Mouse (Mus musculus) olfactory bulb, adult 2 months (tissue): ENCODE measurements around the gene Samsn1. TPM values are rescaled to one million over a fixed set of nuclear protein-coding genes. Genes with fewer than 3 reads are reported as not detected.

Source experiments
- H3K27ac ChIP-seq: fragments of 200-500 bp; 2 replicates; pipeline ENCODE4 v1.5.1; 2012; ENCODE audit warnings: low read depth, low read length; ENCODE audit not compliant: insufficient read depth
- H3K4me1 ChIP-seq: fragments of 200-500 bp; 2 replicates; pipeline ENCODE4 v1.6.1; 2012; ENCODE audit warnings: low read length; ENCODE audit not compliant: control insufficient read depth, insufficient read depth
- H3K4me3 ChIP-seq: fragments of 200-500 bp; 2 replicates; pipeline ENCODE4 v1.5.1; 2012; ENCODE audit warnings: mild to moderate bottlenecking, low read depth, low read length, moderate library complexity; ENCODE audit not compliant: insufficient read depth
- CTCF ChIP-seq: fragments of 200-500 bp; IDR thresholded peaks from 2 replicates; pipeline ENCODE4 v1.5.1; 2012; ENCODE audit warnings: low read depth, mild to moderate bottlenecking, low read length, moderate library complexity; ENCODE audit not compliant: insufficient read depth
- POLR2A ChIP-seq: fragments of 200-500 bp; IDR thresholded peaks from 2 replicates; pipeline ENCODE4 v1.6.1; 2012; ENCODE audit warnings: mild to moderate bottlenecking, low read depth, low read length, moderate library complexity; ENCODE audit not compliant: insufficient read depth
- WGBS: fragments of 180-500 bp; shearing (Covaris S2); methylation state at CpG from one replicate; pipeline ENCODE4 v1.1.7; 2018; 5-methylcytosine and 5-hydroxymethylcytosine counted together
- polyA plus RNA-seq: library from polyadenylated mRNA; stranded (reverse); fragments of >200 nt; gene quantifications from 2 replicates; pipeline ENCODE4 v1.2.4, GENCODE M21; 2012; ENCODE audit warnings: low replicate concordance; ENCODE audit not compliant: missing spikeins, insufficient read depth, insufficient read length

The Samsn1 gene
- not detected in 2 replicates for polyA plus RNA-seq

DNA sequence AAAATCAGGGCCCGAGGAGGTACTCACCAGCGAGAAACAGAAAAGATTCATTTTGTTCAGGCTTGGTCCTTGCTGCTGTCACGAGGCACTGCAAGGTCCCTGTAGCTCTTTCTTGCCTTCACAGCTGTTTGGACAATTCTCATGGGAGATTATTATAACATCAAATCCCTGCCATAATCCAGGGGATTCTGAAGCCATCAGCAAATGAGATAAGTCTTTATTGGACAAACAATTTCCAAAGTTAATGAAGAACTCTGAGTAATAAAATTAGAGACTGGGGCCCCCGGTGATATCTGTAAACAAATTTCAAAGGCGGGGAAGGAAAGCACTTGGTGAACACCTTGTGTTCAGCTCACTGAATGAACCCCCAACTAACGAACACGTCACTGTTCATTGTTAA lies at the start of gene Samsn1:
TSS of gene Samsn1 (minus strand) at position 101 of the 400 bp plus-strand sequence.
- H3K4me1 ChIP-seq, result no peaks in the 10 kb centered on the region
- TF ChIP-seq CTCF, result no peak
- TF ChIP-seq POLR2A, result no peak
- H3K27ac ChIP-seq, result no peak within 1 kb of the TSS
- WGBS, result 66% methylated on average over 7 of the region's 7 CpGs
- H3K4me3 ChIP-seq, result no peak within 1 kb of the TSS

DNA sequence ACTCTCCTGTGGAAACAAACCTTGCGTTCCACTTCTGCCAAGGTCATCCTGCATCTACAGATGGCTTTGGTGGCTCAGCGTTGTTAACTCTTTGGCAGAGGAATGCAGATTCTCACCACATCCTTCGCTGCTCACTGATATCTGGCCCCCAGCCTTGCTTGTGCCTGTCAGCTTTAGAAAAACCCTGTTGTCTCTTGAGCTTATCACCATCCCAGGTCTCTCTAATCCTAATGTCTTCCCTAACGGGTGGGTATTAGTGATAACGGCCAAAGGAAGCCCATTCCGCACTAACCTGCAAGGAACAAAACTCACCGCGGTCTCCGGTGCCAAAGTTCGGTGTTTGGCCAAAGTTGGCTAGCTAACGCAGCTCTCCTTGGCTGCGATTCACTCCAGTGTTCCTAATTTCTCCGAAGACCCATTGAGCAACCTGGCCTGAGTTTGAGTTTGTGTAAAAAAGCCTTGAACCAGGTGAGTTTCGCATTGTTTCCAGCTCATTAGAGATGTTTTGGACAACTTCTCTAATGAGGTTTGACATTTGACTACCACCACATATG lies 44.1 kb upstream of the Samsn1 start:
- no peak for TF ChIP-seq POLR2A
- no peak for TF ChIP-seq CTCF
- 95% methylated on average over 14 of the region's 14 CpGs for WGBS
- Histone ChIP-seq H3K4me1 (no peaks in the 10 kb centered on the region), H3K4me3 (no peak overlapping the region), H3K27ac (no peak overlapping the region)

DNA sequence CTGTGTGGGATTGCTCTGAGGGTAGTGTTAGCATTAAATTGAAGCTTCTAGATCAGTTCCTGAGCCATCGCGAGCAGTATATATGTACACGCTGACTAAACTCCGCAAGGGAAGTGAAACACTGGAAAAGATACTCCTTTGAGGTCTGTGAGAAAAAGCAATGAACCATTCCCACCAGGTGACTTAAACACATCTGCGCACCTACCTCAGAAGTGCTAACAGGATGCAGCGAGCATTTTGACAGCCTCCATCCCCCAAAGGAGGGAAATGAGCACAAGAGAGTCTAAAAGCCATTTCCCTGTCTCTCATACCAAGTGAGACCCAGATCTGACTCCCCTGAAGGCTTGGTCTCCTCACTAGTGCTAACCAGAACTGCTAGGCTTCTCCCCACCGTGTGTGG lies 32.9 kb upstream of the Samsn1 start:
- TF ChIP-seq CTCF (no peak), POLR2A (no peak)
- Histone ChIP-seq H3K4me1 (0 out of 2 replicates have a peak, but pooled peaks cover 2% of the 10 kb centered on the region), H3K27ac (no peak overlapping the region), H3K4me3 (no peak overlapping the region)
- 94% methylated on average over 7 of the region's 7 CpGs for WGBS

DNA sequence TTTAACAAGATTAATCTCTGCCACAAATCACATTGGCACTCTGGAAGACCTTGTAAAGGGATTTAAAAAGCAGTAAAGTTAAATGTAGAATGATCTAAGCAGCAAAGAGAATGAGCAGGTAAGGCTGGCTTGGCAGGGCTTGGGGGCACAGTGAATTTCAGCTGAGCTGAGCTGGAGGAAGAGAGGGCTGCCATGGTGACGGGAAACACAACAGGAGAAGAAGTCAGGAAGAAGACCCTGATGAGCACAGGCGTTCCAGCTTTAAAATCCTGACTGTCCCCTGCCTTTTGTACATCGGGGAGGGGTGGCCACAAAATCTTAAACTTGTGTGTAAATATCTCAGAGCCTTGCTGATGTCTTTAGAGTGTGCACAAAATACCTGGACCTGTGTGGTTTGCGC lies 32.0 kb upstream of the Samsn1 start:
- TF ChIP-seq CTCF (no peak), POLR2A (no peak)
- Histone ChIP-seq H3K27ac (no peak overlapping the region), H3K4me3 (no peak overlapping the region), H3K4me1 (0 out of 2 replicates have a peak, but pooled peaks cover 2% of the 10 kb centered on the region)
- 83% methylated on average over 4 of the region's 4 CpGs for WGBS

DNA sequence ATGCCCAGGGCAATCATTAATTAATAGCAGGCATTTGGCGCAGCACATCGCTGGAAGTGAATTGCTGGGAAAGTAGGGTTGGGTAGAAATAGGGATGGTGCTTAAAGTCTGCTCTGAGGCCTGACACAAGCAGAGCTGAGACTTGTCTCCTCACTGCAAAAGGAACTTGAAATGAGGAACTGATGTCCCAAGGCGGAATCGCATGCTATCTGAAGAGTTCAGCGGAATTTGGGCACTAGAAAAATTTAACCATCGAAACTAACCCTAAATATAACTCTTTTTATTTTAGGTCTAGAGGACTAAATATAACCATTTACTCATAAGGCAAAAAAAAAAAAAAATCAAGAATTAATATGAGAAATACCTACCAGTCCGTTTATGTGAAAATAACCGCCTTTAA lies 31.5 kb upstream of the Samsn1 start:
- H3K27ac ChIP-seq, result no peak overlapping the region
- 0 out of 2 replicates have a peak, but pooled peaks cover 2% of the 10 kb centered on the region for H3K4me1 ChIP-seq
- H3K4me3 ChIP-seq, result no peak overlapping the region
- WGBS, result 82% methylated on average over 8 of the region's 8 CpGs
- TF ChIP-seq CTCF (no peak), POLR2A (no peak)

DNA sequence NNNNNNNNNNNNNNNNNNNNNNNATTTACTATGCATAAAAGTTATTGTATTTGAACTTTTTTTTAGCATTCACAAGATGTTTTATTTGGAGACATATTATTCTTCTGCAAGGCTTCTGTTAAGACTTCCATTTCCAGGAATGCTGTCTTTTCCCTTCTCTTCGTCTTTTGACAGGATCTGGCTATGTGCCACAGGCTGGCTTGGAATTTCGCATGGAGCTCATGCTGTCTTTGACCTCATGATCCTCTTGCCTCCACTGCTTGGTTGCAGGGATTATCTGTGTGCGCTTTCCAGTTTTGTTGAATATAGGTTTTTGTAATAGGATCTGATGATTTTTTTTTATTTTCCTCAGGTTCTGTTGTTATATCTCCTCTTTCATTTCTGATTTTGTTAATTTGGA lies 25.0 kb upstream of the Samsn1 start:
- TF ChIP-seq POLR2A, result no peak
- TF ChIP-seq CTCF, result no peak
- 56% methylated on average over 3 of the region's 3 CpGs for WGBS
- Histone ChIP-seq H3K27ac (no peak overlapping the region), H3K4me1 (no peaks in the 10 kb centered on the region), H3K4me3 (no peak overlapping the region)

DNA sequence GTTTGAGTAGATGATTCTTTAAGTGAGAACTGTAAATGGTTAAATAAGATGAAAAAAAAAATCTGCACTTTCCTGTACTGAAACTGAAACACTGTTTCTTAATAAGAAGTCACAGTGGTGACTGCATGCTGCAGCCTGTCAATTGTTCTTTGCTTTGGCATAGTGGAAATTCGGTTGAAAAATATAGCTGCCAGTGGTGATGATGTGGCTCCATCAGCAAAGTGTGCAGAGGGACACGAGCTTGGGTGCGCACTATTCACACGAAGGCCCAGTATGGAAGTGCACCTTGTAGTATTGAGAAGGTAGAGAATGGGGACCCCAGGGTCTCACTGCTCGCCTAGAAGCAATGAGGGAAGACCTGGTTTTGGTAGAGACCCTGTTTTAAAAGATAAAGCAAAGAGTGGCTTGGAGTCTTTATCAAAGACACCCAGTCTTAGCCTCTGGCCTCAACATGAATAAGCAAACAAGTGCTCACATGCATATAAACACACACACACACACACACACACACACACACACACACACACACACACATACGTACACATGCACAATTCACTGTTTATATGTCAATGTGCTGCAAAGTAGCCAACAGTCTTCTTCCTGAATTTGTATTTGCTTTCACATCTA lies 18.4 kb upstream of the Samsn1 start:
- H3K27ac ChIP-seq, result no peak overlapping the region
- 91% methylated on average over 6 of the region's 6 CpGs for WGBS
- H3K4me1 ChIP-seq, result no peaks in the 10 kb centered on the region
- H3K4me3 ChIP-seq, result no peak overlapping the region
- TF ChIP-seq CTCF, result no peak
- no peak for TF ChIP-seq POLR2A

DNA sequence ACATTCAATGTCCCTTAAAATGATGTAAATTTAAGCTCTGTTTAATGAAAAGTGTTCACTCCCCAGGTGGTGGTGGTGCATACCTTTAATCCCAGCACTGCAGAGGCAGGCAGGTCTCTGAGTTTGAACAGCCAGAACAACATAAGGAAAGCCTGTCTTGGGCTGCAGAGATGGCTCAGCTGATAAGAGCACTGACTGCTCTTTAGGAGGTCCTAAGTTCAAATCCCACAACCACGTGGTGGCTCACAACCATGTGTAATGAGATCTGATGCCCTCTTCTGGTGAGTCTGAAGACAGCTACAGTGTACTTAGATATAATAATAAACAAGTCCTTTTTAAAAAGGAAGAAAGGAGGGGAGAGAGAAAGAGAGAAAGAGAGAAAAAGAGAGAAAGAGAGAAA lies 2.9 kb downstream of the Samsn1 start:
- TF ChIP-seq CTCF (no peak), POLR2A (no peak)
- no peak overlapping the region for H3K4me3 ChIP-seq
- 38% methylated on average over 1 of the region's 1 CpGs for WGBS

DNA sequence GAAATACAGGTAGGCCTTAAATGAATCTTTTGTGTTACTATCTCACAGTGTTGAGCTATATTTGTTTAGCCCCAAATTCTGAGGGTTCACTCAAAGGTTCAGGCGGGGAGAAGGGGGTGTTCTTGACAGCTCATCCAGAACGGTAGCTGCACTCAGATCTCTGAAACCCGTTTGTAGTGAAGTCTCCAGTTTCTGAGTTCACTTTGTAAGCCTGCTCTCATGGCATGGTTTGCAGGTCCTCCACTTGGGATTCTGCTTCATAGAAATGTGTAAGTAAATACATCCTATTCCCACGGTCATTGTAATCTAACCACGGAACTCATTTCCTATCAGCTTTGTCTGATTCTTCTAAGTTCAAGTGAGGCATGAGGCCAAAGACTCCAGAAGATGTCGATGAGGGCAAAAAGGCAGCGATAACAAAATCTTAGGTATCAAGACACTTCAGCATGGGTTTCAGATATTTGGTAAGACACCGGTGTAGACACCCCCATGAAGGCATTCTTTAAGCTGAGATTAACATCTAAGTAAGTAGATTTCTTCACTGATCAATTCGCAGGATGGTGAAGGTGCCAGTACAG lies 18.2 kb downstream of the Samsn1 start:
- 94% methylated on average over 9 of the region's 9 CpGs for WGBS
- Histone ChIP-seq H3K4me3 (no peak overlapping the region), H3K27ac (no peak overlapping the region), H3K4me1 (no peaks in the 10 kb centered on the region)
- TF ChIP-seq POLR2A (no peak), CTCF (no peak)

More for the DNA sequence above, 2.9 kb downstream of the Samsn1 start:
- Histone ChIP-seq H3K27ac (no peak overlapping the region), H3K4me1 (no peaks in the 10 kb centered on the region)
